Mouse (Mus musculus): Measurements from ENCODE around the gene Zbtb5. TPM values are rescaled to one million over a fixed set of nuclear protein-coding genes. Genes with fewer than 3 reads are reported as not detected.
"Not testable (repeated sequence)": the region's sequence is repeated elsewhere in the genome, so short reads cannot be mapped to it uniquely, and the experiment has no call there.

Zbtb5 gene
- polyA plus RNA-seq, 1 experiment from 2014 or later, result 42.7 TPM

GRCm38 (mm10) chr4:44947464-44947863, 64.7 kb downstream of the Zbtb5 start:
- ATAC-seq (ENCODE audit: low FRiP score), result no peak
- 0 out of 2 replicates have a peak, but pooled peaks cover 2% of the 10 kb centered on the region for H3K4me1 ChIP-seq (replicated peaks; ENCODE audit: control insufficient read depth, insufficient read depth, low read length)
- H3K4me3 ChIP-seq (ENCODE audit: low read depth, low read length), result no peak overlapping the region
- H3K4me2 ChIP-seq (replicated peaks; ENCODE audit: low read depth, low read length), result no peak overlapping the region
- H3K9ac ChIP-seq (ENCODE audit: low read depth, low read length), result no peak overlapping the region
- no peak overlapping the region for H3K27ac ChIP-seq (ENCODE audit: low read depth, low read length)
- 86% methylated on average over 5 of the region's 5 CpGs for WGBS
- DNase-seq (ENCODE audit: low spot score), result no peak
- no peaks in the 10 kb centered on the region for H3K27me3 ChIP-seq (ENCODE audit: control insufficient read depth, insufficient read depth, low read length)
- H3K36me3 ChIP-seq (ENCODE audit: control insufficient read depth, insufficient read depth, low read length), result no peaks in the 10 kb centered on the region
- H3K9me3 ChIP-seq (ENCODE audit: control insufficient read depth, low read length), result no peaks in the 10 kb centered on the region

GRCm38 (mm10) chr4:44946126-44946525, 66.1 kb downstream of the Zbtb5 start:
- H3K4me1 ChIP-seq (replicated peaks; ENCODE audit: control insufficient read depth, insufficient read depth, low read length); DNase-seq (ENCODE audit: low spot score); H3K27ac ChIP-seq (ENCODE audit: low read depth, low read length); H3K9ac ChIP-seq (ENCODE audit: low read depth, low read length); H3K27me3 ChIP-seq (ENCODE audit: control insufficient read depth, insufficient read depth, low read length); ATAC-seq (ENCODE audit: low FRiP score); H3K4me3 ChIP-seq (ENCODE audit: low read depth, low read length); H3K36me3 ChIP-seq (ENCODE audit: control insufficient read depth, insufficient read depth, low read length); H3K9me3 ChIP-seq (ENCODE audit: control insufficient read depth, low read length); H3K4me2 ChIP-seq (replicated peaks; ENCODE audit: low read depth, low read length): not testable (repeated sequence)
- 100% methylated on average over 2 of the region's 2 CpGs for whole genome bisulfite sequencing

GRCm38 (mm10) chr4:44944426-44945075, 67.7 kb downstream of the Zbtb5 start:
- ATAC-seq (ENCODE audit: low FRiP score) (no peak), DNase-seq (ENCODE audit: low spot score) (no peak)
- 86% methylated on average over 10 of the region's 10 CpGs for WGBS
- Histone ChIP-seq H3K4me3 (ENCODE audit: low read depth, low read length) (no peak overlapping the region), H3K4me2 (replicated peaks; ENCODE audit: low read depth, low read length) (no peak overlapping the region), H3K27ac (ENCODE audit: low read depth, low read length) (no peak overlapping the region), H3K4me1 (replicated peaks; ENCODE audit: control insufficient read depth, insufficient read depth, low read length) (0 out of 2 replicates have a peak, but pooled peaks cover 2% of the 10 kb centered on the region), H3K9me3 (ENCODE audit: control insufficient read depth, low read length) (no peaks in the 10 kb centered on the region), H3K27me3 (ENCODE audit: control insufficient read depth, insufficient read depth, low read length) (no peaks in the 10 kb centered on the region), H3K9ac (ENCODE audit: low read depth, low read length) (no peak overlapping the region), H3K36me3 (ENCODE audit: control insufficient read depth, insufficient read depth, low read length) (no peaks in the 10 kb centered on the region)

- Histone ChIP-seq H3K27ac (ENCODE audit: low read depth, low read length) (no peak overlapping the region), H3K9me3 (ENCODE audit: control insufficient read depth, low read length) (no peaks in the 10 kb centered on the region), H3K4me3 (ENCODE audit: low read depth, low read length) (no peak overlapping the region), H3K4me2 (replicated peaks; ENCODE audit: low read depth, low read length) (no peak overlapping the region), H3K9ac (ENCODE audit: low read depth, low read length) (no peak overlapping the region), H3K4me1 (replicated peaks; ENCODE audit: control insufficient read depth, insufficient read depth, low read length) (no peaks in the 10 kb centered on the region), H3K27me3 (ENCODE audit: control insufficient read depth, insufficient read depth, low read length) (no peaks in the 10 kb centered on the region), H3K36me3 (ENCODE audit: control insufficient read depth, insufficient read depth, low read length) (no peaks in the 10 kb centered on the region)
- ATAC-seq (ENCODE audit: low FRiP score) (no peak), DNase-seq (ENCODE audit: low spot score) (no peak)
- WGBS, result 78% methylated on average over 6 of the region's 6 CpGs
Measured at GRCm38 (mm10) chr4:44943480-44943879, 68.7 kb downstream of the Zbtb5 start.

- no peaks in the 10 kb centered on the region for H3K27me3 ChIP-seq (ENCODE audit: control insufficient read depth, insufficient read depth, low read length)
- H3K4me1 ChIP-seq (replicated peaks; ENCODE audit: control insufficient read depth, insufficient read depth, low read length), result no peaks in the 10 kb centered on the region
- WGBS, result 94% methylated on average over 1 of the region's 1 CpGs
- H3K4me3 ChIP-seq (ENCODE audit: low read depth, low read length), result no peak overlapping the region
- H3K27ac ChIP-seq (ENCODE audit: low read depth, low read length), result no peak overlapping the region
- H3K9ac ChIP-seq (ENCODE audit: low read depth, low read length), result no peak overlapping the region
- no peak for DNase-seq (ENCODE audit: low spot score)
- no peak for ATAC-seq (ENCODE audit: low FRiP score)
- no peaks in the 10 kb centered on the region for H3K36me3 ChIP-seq (ENCODE audit: control insufficient read depth, insufficient read depth, low read length)
- no peaks in the 10 kb centered on the region for H3K9me3 ChIP-seq (ENCODE audit: control insufficient read depth, low read length)
- H3K4me2 ChIP-seq (replicated peaks; ENCODE audit: low read depth, low read length), result no peak overlapping the region
Measured at GRCm38 (mm10) chr4:44942237-44942636, 70.0 kb downstream of the Zbtb5 start.

Other genes with a start within 250 kb of the Zbtb5 start
- gene Grhpr, start 31.0 kb downstream of the Zbtb5 start, polyA plus RNA-seq (2014; fragmentation: Nextera tagmentation; extraction: Ambion mirVana), result 39.0 and 46.9 TPM in 2 replicates
- 61.7 and 62.3 TPM in 2 replicates for gene Polr1e, start 6.2 kb upstream of the Zbtb5 start, polyA plus RNA-seq (2014; fragmentation: Nextera tagmentation; extraction: Ambion mirVana)
- 5.1 and 5.6 TPM in 2 replicates for gene Fbxo10, start 72.2 kb upstream of the Zbtb5 start, polyA plus RNA-seq (2014; fragmentation: Nextera tagmentation; extraction: Ambion mirVana)
- gene Tomm5, start 95.7 kb upstream of the Zbtb5 start, polyA plus RNA-seq (2014; fragmentation: Nextera tagmentation; extraction: Ambion mirVana), result 166 and 180 TPM in 2 replicates
- gene Frmpd1, start 172.5 kb upstream of the Zbtb5 start, polyA plus RNA-seq (2014; fragmentation: Nextera tagmentation; extraction: Ambion mirVana), result 1.6 and 1.9 TPM in 2 replicates